Mouse (Mus musculus) neural tube, embryonic 15.5 days (tissue): ENCODE data around the gene Phactr4. TPM values are rescaled to one million over a fixed set of nuclear protein-coding genes. Genes with fewer than 3 reads are reported as not detected.
A peak's percentile ranks its signal among the peaks of the same experiment; 100 is the strongest.

Experiments used
- ATAC-seq: fragments of 200-750 bp; cut with Nextera tagmentation; 2 replicates; pipeline ENCODE4 v1.8.0; 2017; ENCODE audit warnings: mild to moderate bottlenecking, moderate TSS enrichment, moderate library complexity; ENCODE audit not compliant: low FRiP score
- H3K27ac ChIP-seq: fragments of 300-500 bp; sonication (generic); replicated peaks from 2 replicates; pipeline ENCODE4 v1.5.1; 2015; ENCODE audit warnings: mild to moderate bottlenecking, inconsistent platforms
- H3K27me3 ChIP-seq: fragments of 300-500 bp; sonication (generic); replicated peaks from 2 replicates; pipeline ENCODE4 v1.6.1; 2015; ENCODE audit warnings: inconsistent platforms
- H3K36me3 ChIP-seq: fragments of 300-500 bp; sonication (generic); 2 replicates; pipeline ENCODE4 v1.6.1; 2015; ENCODE audit warnings: inconsistent platforms
- H3K4me1 ChIP-seq: fragments of 300-500 bp; sonication (generic); 2 replicates; pipeline ENCODE4 v1.6.1; 2015; ENCODE audit warnings: inconsistent platforms
- H3K4me2 ChIP-seq: fragments of 300-500 bp; sonication (generic); 2 replicates; pipeline ENCODE4 v1.6.1; 2015; ENCODE audit warnings: inconsistent platforms, mild to moderate bottlenecking, moderate library complexity
- H3K4me3 ChIP-seq: fragments of 300-500 bp; sonication (generic); replicated peaks from 2 replicates; pipeline ENCODE4 v1.5.1; 2015; ENCODE audit warnings: mild to moderate bottlenecking, inconsistent platforms
- H3K9ac ChIP-seq: fragments of 300-500 bp; sonication (generic); replicated peaks from 2 replicates; pipeline ENCODE4 v1.6.1; 2015; ENCODE audit warnings: mild to moderate bottlenecking, inconsistent platforms
- H3K9me3 ChIP-seq: fragments of 300-500 bp; sonication (generic); replicated peaks from 2 replicates; pipeline ENCODE4 v1.6.1; 2016; ENCODE audit warnings: inconsistent platforms
- WGBS: fragments of 180-500 bp; shearing (Covaris S2); methylation state at CpG from one replicate; pipeline ENCODE4 v1.1.7; 2015; ENCODE audit warnings: mixed read lengths; 5-methylcytosine and 5-hydroxymethylcytosine counted together
- polyA plus RNA-seq: library from polyadenylated mRNA; unstranded; fragments of >200 nt; fragmentation: Nextera tagmentation; extraction: Ambion mirVana; gene quantifications from 2 replicates; pipeline ENCODE4 v1.2.1, GENCODE M21; 2015

The Phactr4 gene
- polyA plus RNA-seq, 1 experiment from 2014 or later: 6.5 TPM

DNA sequence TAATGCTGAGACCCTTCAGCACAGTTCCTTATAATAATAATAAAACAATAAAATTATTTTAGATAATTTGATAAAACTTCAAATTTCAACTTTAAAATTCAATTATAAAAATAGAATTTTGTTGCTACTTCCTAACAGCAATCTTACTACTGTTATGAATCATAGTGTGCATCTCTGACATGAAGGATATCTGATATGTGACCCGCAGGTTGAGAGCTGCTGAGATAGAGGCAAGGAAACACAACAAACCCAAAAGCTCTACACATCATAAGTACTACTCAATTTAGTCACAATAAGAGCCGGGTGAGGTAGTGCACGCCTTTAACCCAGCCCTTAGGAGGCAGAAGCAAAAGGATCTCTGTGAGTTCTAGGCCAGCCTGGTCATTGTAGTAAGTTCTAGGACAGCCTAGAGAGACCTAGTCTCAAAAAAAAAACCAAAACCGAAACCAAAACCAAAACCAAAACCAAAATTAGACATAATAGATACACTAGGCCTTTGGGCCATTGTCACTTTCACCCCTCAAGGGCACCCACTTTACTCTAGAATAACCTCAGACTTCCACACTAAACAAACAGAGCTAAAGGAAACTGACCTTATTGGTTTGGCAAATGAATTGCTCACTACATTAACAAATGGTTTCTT is 12.6 kb downstream of the Phactr4 start:
- H3K9ac ChIP-seq: no peak overlapping the region
- H3K4me1 ChIP-seq: no peaks in the 10 kb centered on the region
- no peaks in the 10 kb centered on the region for H3K9me3 ChIP-seq
- WGBS: 90% methylated on average over 4 of the region's 4 CpGs
- H3K27me3 ChIP-seq: no peaks in the 10 kb centered on the region
- H3K27ac ChIP-seq: no peak overlapping the region
- no peak overlapping the region for H3K4me3 ChIP-seq
- H3K4me2 ChIP-seq: no peak overlapping the region
- ATAC-seq: no peak
- no peaks in the 10 kb centered on the region for H3K36me3 ChIP-seq

DNA sequence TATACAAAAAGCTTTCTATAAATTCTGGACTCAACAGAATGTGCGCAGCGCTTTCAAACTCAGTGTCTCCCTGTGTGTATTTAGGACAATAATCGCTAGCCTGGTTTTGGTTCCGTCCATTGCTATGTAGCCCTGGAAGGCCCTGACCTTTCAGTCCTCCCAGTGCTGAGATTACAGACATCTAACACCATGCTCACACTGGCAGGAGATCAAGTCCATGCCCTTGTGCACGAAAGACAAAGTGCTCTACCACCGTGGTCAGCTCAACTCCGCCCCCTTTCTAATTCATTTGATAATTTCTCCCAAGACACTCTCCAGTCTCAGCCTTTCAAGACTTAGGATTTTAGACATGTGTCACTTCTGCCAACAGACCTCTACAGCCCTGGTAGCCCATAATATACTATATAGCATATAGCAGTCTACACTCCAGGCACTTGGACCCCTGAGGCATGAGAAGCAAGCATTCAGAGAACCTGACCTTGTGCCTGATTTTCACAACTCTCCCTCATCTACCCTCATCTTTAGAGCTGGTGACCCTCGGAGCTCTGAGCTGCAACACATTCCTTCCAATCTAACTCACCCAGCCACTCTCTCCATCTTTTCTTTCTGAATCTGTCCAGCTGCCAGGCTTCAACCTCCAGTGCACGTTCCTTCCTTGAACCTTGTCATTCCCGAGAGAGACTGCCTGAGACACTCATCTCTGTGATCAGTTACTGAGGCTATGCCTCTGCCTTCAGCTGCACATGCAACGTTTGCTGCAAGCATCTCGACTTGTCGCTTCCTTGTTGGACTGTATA is 15.7 kb downstream of the Phactr4 start:
- H3K4me1 ChIP-seq: no peaks in the 10 kb centered on the region
- H3K27ac ChIP-seq: no peak overlapping the region
- H3K36me3 ChIP-seq: no peaks in the 10 kb centered on the region
- no peak for ATAC-seq
- no peaks in the 10 kb centered on the region for H3K9me3 ChIP-seq
- no peak overlapping the region for H3K4me3 ChIP-seq
- H3K27me3 ChIP-seq: no peaks in the 10 kb centered on the region
- H3K4me2 ChIP-seq: no peak overlapping the region
- WGBS: 82% methylated on average over 13 of the region's 13 CpGs
- H3K9ac ChIP-seq: no peak overlapping the region

GRCm38 (mm10) chr4:132404588-132404987 is 17.7 kb downstream of the Phactr4 start:
- ATAC-seq: no peak
- Histone ChIP-seq H3K27ac (no peak overlapping the region), H3K27me3 (no peaks in the 10 kb centered on the region), H3K4me2 (no peak overlapping the region), H3K4me1 (no peaks in the 10 kb centered on the region), H3K4me3 (no peak overlapping the region), H3K9ac (no peak overlapping the region), H3K36me3 (no peaks in the 10 kb centered on the region), H3K9me3 (no peaks in the 10 kb centered on the region)
- 80% methylated on average over 5 of the region's 5 CpGs for WGBS

GRCm38 (mm10) chr4:132403063-132403660 is 19.1 kb downstream of the Phactr4 start:
- Histone ChIP-seq H3K4me3 (no peak overlapping the region), H3K4me2 (no peak overlapping the region), H3K4me1 (0 out of 2 replicates have a peak, but pooled peaks cover 9% of the 10 kb centered on the region), H3K9ac (no peak overlapping the region), H3K27me3 (no peaks in the 10 kb centered on the region), H3K36me3 (no peaks in the 10 kb centered on the region), H3K9me3 (no peaks in the 10 kb centered on the region), H3K27ac (no peak overlapping the region)
- ATAC-seq: no peak
- 77% methylated on average over 5 of the region's 5 CpGs for WGBS

GRCm38 (mm10) chr4:132401016-132401415 is 21.3 kb downstream of the Phactr4 start:
- Histone ChIP-seq H3K36me3 (no peaks in the 10 kb centered on the region), H3K9me3 (no peaks in the 10 kb centered on the region), H3K9ac (no peak overlapping the region), H3K4me1 (0 out of 2 replicates have a peak, but pooled peaks cover 9% of the 10 kb centered on the region), H3K4me2 (no peak overlapping the region), H3K27me3 (no peaks in the 10 kb centered on the region), H3K4me3 (no peak overlapping the region), H3K27ac (no peak overlapping the region)
- WGBS: 93% methylated on average over 9 of the region's 9 CpGs
- no peak for ATAC-seq

- Histone ChIP-seq H3K36me3 (no peaks in the 10 kb centered on the region), H3K4me2 (no peak overlapping the region), H3K9me3 (no peaks in the 10 kb centered on the region), H3K9ac (no peak overlapping the region), H3K27me3 (no peaks in the 10 kb centered on the region), H3K4me3 (no peak overlapping the region), H3K27ac (0 out of 2 replicates have a peak overlapping the region, but pooled peaks have one; percentile 5), H3K4me1 (0 out of 2 replicates have a peak, but pooled peaks cover 9% of the 10 kb centered on the region)
- no peak for ATAC-seq
- 72% methylated on average over 5 of the region's 5 CpGs for WGBS
Observed at GRCm38 (mm10) chr4:132398863-132399262, 23.4 kb downstream of the Phactr4 start.

DNA sequence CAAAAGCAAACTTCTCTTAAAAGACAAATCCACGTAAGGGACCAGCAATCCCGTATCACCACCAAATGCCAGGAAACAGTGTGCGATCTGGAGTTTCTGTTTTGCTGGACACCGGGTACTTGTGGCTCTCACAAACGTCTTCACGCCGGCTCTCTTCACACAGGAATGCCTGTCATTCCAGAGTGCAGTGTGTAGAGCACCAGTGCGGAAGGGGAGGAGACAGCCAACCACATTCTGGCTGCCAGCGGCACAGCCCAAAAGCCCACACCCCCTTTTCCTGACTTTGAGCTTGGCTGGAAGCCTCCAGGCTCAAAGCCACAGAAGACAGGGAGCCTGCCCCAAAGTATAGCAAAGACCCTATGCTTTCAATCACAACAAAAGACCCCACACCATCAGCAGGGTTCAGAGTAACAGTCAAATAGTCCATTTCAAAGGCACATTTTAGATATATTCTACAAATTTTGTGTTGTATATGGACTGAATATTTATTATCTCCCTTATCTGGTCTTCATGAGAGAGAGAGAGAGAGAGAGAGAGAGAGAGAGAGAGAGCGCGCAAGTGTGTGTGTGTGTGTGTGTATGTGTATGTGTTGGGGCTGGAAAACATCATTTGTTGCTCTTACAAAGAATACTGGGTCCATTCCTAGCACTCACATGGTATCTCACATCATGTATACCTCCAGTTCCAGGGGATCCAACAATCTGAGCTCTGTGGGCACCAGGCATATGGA is 24.1 kb downstream of the Phactr4 start:
- Histone ChIP-seq H3K36me3 (no peaks in the 10 kb centered on the region), H3K4me1 (0 out of 2 replicates have a peak, but pooled peaks cover 9% of the 10 kb centered on the region), H3K9me3 (no peaks in the 10 kb centered on the region), H3K27me3 (no peaks in the 10 kb centered on the region), H3K4me2 (peak overlapping the region; percentile 43), H3K27ac (peak overlapping the region; percentile 41; the same call in 1 of the 2 replicates), H3K4me3 (peak overlapping the region; percentile 17; the same call in 1 of the 2 replicates), H3K9ac (no peak overlapping the region)
- WGBS: 47% methylated on average over 11 of the region's 11 CpGs
- no peak for ATAC-seq

DNA sequence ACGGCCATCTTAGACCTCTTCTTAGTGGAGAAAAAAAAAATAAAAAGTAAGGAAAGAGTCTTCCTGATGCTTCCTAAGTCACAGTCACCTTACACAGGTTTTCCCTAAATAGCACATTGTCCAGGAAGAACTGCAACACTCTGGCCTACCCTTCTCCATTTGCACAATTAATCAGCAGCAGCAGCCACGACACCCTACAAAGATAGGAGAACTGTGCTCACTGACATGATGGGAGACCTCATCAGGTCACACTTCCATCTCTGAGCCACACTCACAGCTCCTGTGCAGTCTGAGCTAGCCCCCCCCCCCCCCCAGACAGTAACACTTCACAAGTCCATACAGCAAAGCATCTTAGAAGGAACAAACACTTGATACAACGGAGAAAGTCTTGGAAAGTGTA is 25.2 kb downstream of the Phactr4 start:
- no peak overlapping the region for H3K9ac ChIP-seq
- no peaks in the 10 kb centered on the region for H3K9me3 ChIP-seq
- 89% methylated on average over 3 of the region's 3 CpGs for WGBS

GRCm38 (mm10) chr4:132396251-132396650 is 26.0 kb downstream of the Phactr4 start:
- H3K4me1 ChIP-seq: 0 out of 2 replicates have a peak, but pooled peaks cover 9% of the 10 kb centered on the region
- no peak overlapping the region for H3K9ac ChIP-seq
- no peak for ATAC-seq
- no peak overlapping the region for H3K4me2 ChIP-seq
- no peak overlapping the region for H3K4me3 ChIP-seq
- 97% methylated on average over 7 of the region's 7 CpGs for WGBS
- H3K9me3 ChIP-seq: no peaks in the 10 kb centered on the region
- H3K36me3 ChIP-seq: no peaks in the 10 kb centered on the region
- H3K27ac ChIP-seq: no peak overlapping the region
- H3K27me3 ChIP-seq: no peaks in the 10 kb centered on the region

More for the DNA sequence above, 25.2 kb downstream of the Phactr4 start:
- Histone ChIP-seq H3K27ac (no peak overlapping the region), H3K27me3 (no peaks in the 10 kb centered on the region), H3K4me3 (no peak overlapping the region), H3K4me2 (no peak overlapping the region), H3K36me3 (no peaks in the 10 kb centered on the region), H3K4me1 (0 out of 2 replicates have a peak, but pooled peaks cover 9% of the 10 kb centered on the region)
- no peak for ATAC-seq

DNA sequence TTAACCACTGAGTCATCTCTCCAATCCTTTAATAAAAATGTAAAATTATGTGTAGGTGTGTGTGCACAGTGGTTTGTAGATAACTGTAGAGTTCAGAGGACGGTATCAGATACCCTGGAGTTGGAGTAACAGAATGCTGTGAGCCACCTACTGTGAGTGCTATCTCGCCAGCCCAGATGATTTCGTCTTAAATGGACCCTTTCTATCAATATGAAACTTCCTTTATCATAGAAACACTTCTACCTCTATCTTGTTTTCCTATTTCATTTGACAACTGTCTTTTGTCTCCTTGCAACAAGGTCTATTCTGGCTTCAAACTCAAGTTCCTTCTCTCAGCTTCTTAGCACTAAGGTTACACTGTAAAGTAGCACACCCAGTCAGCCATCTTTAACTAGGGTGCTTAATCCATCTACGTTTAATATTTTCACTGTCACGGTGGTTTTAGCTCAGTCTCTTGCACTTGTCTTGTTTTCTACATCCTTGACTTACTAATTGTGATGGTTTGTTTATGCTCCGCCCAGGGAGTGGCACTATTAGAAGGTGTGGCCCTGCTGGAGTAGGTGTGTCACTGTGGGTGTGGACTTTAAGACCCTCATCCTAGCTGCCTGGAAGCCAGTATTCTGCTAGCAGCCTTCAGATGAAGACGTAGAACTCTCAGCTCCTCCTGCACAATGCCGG is 31.1 kb downstream of the Phactr4 start:
- Histone ChIP-seq H3K9ac (no peak overlapping the region), H3K27ac (no peak overlapping the region), H3K27me3 (no peaks in the 10 kb centered on the region), H3K4me3 (no peak overlapping the region), H3K36me3 (no peaks in the 10 kb centered on the region), H3K9me3 (no peaks in the 10 kb centered on the region), H3K4me2 (no peak overlapping the region), H3K4me1 (0 out of 2 replicates have a peak, but pooled peaks cover 2% of the 10 kb centered on the region)
- no peak for ATAC-seq
- WGBS: 95% methylated on average over 8 of the region's 8 CpGs

DNA sequence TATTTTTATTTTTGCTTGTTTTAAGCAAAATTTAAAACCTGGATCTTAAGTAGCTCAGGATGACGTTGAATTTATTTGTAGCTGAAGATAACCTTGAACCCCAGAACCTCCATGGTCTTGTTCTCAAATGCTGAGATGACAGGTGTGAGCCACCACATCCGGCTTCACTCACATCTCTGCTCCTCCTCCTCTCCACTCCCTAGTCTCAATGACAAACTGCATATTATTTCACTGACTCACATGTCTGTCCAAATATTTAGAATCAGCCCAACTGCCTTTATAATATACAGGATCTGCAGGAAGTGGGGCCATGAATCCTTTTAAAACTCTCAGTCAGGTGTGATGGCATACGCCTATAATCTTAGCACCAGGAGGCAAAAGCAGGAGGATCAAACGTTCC is 33.0 kb downstream of the Phactr4 start:
- Histone ChIP-seq H3K9me3 (no peaks in the 10 kb centered on the region), H3K4me3 (no peak overlapping the region), H3K4me2 (no peak overlapping the region), H3K4me1 (0 out of 2 replicates have a peak, but pooled peaks cover 2% of the 10 kb centered on the region), H3K27me3 (no peaks in the 10 kb centered on the region), H3K36me3 (no peaks in the 10 kb centered on the region), H3K27ac (no peak overlapping the region), H3K9ac (no peak overlapping the region)
- WGBS: 90% methylated on average over 4 of the region's 4 CpGs
- ATAC-seq: no peak
